Mouse (Mus musculus) neutrophil, adult 83 days (primary cell): ENCODE results near the gene Ints14. TPM values are rescaled to one million over a fixed set of nuclear protein-coding genes. Genes with fewer than 3 reads are reported as not detected.

ENCODE experiments used
- total RNA-seq, 2 experiments: library from RNA; stranded (reverse); gene quantifications; one replicate each; pipeline ENCODE4 v1.2.4; 2023

Ints14 gene
- 10 to 100 TPM; 17.2 to 18.2 TPM for total RNA-seq

DNA sequence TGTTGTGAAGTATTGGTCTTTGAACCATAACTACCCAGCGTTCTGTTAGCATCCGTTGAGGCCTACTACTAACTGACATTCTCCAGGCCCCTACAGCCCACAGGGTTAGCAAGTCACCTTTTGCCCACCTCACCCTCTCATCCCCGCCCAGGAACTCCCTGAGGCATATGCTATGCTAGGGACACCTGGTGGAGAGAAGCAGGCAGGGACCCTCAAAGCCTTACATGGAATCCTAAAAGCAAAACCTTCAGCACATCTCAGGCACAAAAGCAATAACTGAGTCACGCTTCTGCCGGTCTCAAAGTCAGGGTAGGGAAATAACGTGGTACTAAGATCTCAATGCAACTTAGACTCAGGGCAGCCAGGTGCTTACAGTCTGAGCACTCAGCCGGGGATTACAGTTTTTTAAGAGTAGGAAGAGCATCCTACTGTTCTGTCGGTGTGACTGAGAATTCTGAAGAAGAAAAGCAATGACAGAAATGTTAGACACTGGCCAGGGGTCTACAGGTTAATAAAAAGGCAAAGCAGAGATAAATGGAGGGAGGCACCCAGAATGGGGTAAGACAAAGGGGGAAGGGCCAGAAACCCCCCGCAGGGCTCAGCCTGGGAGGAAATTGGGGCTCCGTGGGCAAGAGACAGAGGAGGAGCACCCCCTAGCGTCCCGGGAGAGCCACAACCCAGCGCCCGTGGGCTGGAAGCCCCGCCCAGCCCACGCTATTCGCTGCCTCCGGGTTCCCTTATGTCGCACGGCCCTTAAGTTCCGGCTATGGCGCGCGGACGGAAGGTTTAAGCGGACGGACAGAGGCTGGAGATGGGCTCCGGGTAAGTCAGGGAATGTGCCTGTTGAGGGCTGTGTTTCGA lies at the start of gene Ints14:
Ints14 (plus strand) TSS at position 789 of the 861 bp plus-strand sequence.

DNA sequence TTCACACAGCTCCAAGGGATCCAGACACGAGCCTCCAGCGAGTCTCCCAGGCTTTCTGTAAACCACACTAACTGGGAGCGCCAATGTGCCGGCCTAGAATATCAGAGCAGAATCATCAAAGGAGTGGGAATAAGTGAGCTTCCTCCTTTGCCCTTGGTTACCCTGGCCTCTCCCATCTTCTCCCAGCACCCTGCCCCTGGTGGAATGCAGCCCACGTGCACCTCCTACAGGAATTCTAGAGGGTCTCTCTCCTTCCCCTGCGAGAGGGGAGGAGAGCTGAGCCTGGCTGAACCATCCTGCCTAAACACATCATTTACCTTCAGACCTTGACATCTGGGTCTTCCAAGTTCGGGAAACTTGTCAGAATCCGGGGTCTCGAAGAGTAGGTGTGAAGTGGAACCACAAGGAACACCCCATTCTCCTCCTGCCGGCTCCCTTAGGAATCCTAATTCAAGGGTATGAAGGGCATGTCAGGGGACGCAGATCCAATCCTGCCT lies 9.5 kb upstream of the Ints14 start, which contains the start of gene Slc24a1:
Slc24a1 (minus strand) TSS at position 447 of the 497 bp plus-strand sequence.

DNA sequence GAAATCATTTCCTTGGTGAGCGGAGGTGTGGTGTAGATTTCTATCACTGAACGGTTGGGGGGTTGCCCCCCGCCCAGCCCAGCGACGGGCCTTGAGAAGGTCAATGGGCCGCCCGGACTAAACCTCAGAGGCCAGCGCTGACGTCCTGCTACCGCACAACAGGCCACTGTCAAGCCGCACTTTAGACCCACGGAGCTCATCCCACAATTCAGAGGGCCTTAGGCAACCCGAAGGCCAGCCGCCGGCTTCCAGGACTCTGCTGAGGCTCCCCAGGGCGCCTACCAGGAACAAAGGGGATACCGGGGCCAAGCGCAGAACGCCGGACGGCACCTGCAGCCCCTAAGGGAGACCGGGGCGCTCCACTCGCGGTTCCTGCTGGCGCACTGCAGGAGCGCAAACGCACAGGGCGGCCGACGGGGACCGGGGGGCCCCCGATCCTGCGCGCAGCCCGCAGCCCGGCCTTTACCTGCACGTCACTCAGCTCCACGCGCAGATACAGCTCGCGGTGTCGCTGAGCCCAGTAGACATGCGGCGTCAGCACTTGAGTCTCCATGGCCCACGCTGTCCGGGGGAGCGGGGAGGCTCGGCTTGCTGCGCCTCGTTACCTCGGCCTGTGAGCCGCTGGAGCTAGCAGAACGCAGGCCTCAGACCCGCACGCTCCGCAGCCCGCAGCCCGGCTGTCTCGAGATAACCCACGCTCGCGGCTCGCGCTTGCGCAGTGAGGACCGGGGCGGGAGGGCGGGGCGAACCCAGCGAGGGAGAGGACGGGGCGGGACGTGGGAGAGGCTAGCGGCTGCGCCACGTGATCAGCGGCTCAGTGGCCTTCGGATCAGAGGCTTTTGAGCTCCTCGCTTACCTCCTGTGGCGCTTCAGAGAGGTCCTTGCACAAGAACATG lies 60.5 kb downstream of the Ints14 start, which contains the start of gene Hacd3:
Hacd3 (minus strand) TSS at position 703 of the 896 bp plus-strand sequence.

DNA sequence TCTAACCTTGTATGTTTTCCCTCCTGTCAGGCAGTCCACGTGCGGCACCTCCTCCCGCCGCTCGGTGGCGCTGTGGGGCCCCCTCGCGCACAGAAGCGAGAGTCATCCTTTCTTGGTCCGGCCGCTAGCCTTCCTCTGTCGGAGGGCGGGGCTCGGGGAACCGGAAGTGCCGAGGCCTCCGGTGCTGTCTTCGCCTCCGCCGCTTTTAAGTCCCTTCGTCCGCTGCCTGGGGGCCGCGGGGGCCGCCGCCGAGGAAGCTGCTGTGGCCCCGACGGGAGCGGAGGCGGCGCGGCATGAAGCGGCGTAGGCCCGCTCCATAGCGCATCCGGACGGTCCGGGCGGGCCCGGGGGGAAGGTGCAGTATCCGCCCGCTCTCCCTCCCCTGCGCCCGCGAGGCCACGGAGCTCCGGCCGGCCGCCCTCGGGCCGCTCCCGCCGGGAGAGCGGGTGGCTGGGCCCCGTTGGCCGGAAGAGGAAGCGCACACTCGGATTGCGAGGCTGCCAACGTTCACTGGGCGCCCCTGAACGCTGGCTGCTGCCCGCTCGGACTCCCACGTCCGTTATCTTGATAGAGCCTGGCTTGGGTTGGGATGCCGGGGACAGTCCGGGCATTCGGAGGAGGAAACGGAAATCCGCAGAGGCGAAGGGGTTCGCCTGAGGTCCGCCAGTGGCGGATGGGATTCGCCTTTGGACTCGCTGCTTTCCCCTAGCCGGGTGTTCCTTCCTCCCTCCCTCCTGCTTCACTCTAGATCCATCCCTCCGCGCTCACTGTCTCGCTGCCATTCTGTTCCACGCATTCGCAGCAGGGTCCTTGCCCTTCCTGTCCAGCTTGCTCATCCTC lies 71.8 kb downstream of the Ints14 start, which contains the start of gene Dpp8:
Dpp8 (plus strand) TSS at position 146 of the 840 bp plus-strand sequence.

Other genes with a start within 250 kb of the Ints14 start
- 100 to 1,000 TPM; 186 to 198 TPM for gene Rab11a, start 223.1 kb upstream of the Ints14 start, total RNA-seq
- gene Dennd4a, start 149.6 kb upstream of the Ints14 start, total RNA-seq: 10 to 100 TPM; 76.0 to 90.6 TPM
- gene Slc24a1, start 9.3 kb upstream of the Ints14 start, total RNA-seq: not detected
- 10 to 100 TPM in 1 of 2 experiments, 1 to 10 TPM in 1; 7.1 to 10.6 TPM for gene Hacd3, start 60.8 kb downstream of the Ints14 start, total RNA-seq
- 10 to 100 TPM; 73.2 to 80.7 TPM for gene Dpp8, start 71.5 kb downstream of the Ints14 start, total RNA-seq
- under 1 TPM; 0.44 to 0.51 TPM for gene Igdcc4, start 140.6 kb downstream of the Ints14 start, total RNA-seq
- gene Igdcc3, start 180.3 kb downstream of the Ints14 start, total RNA-seq: not detected
- 1 to 10 TPM; 4.1 to 5.0 TPM for gene Parp16, start 234.4 kb downstream of the Ints14 start, total RNA-seq